Mouse (Mus musculus) liver, embryonic 14.5 days (tissue): ENCODE results near the gene Mybbp1a.

Experiments
- CTCF ChIP-seq: IDR thresholded peaks from 2 replicates; pipeline ENCODE4 v1.5.1; 2016; ENCODE audit warnings: antibody characterized with exemption, low read depth, control low read depth
- EP300 ChIP-seq: IDR thresholded peaks from 2 replicates; pipeline ENCODE4 v1.6.1; 2016; ENCODE audit warnings: antibody characterized with exemption, low read depth

DNA sequence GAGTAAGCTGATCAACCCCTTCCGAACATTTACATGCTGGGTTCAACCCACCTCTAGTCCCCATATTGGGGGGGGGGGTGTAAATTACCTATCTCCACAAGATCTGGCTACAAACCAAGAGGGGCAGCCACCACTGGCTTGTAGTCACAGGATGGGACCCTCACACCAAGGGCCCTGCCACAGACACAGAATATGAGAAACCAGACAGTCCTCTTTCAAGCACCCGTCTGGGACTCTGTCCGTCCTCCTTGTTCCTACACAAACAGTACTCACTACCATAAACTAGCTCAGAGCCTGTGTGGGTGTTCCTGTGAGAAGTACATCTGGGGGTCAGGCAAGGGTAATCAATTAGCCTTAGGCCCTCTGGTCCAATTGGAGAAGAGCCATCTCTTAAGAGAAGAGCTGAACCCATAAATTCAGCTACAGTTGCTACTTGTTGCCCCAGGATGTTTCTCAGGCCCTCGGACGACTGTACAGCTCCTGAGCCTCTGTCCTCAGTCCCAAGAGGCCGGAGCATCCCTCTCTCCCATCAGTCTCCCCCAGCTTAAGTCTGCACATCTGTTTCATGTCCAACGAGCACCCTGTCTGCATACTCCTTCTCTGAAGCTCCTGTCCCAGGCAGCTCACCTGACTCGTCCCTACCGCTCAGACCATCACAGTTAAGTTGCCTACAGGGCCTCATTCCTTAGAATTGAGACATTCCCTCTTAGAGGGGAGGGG is 32.5 kb upstream of the Mybbp1a start:
- TF ChIP-seq CTCF (no peak), EP300 (no peak)
